Mouse (Mus musculus) forebrain, postnatal 0 days (tissue): ENCODE results near the gene Cep57l1. TPM values are rescaled to one million over a fixed set of nuclear protein-coding genes. Genes with fewer than 3 reads are reported as not detected.

ENCODE experiments used
- ATAC-seq: fragments of 200-750 bp; cut with Nextera tagmentation; 2 replicates; pipeline ENCODE4 v1.8.0; 2017; ENCODE audit warnings: mild to moderate bottlenecking, moderate library complexity
- DNase-seq: peaks from one replicate; pipeline ENCODE4 v3.0.0-alpha.2; 2015
- H3K27ac ChIP-seq: fragments of 300-500 bp; sonication (generic); 2 replicates; pipeline ENCODE4 v1.5.1; 2014; ENCODE audit warnings: low read depth, mild to moderate bottlenecking, antibody characterized with exemption, low read length, moderate library complexity, mixed read lengths
- H3K27me3 ChIP-seq: fragments of 300-500 bp; sonication (generic); 2 replicates; pipeline ENCODE4 v1.6.1; 2014; ENCODE audit warnings: mild to moderate bottlenecking, low read length, mixed read lengths; ENCODE audit not compliant: insufficient read depth
- H3K36me3 ChIP-seq: fragments of 300-500 bp; sonication (generic); 2 replicates; pipeline ENCODE4 v1.6.1; 2014; ENCODE audit warnings: mild to moderate bottlenecking, moderate library complexity; ENCODE audit not compliant: insufficient read depth
- H3K4me1 ChIP-seq: fragments of 300-500 bp; sonication (generic); 2 replicates; pipeline ENCODE4 v1.6.1; 2014; ENCODE audit warnings: antibody characterized with exemption; ENCODE audit not compliant: insufficient read depth
- H3K4me2 ChIP-seq: fragments of 300-500 bp; sonication (generic); 2 replicates; pipeline ENCODE4 v1.6.1; 2014; ENCODE audit warnings: low read depth, mild to moderate bottlenecking, moderate library complexity
- H3K4me3 ChIP-seq: fragments of 300-500 bp; sonication (generic); 2 replicates; pipeline ENCODE4 v1.5.1; 2014; ENCODE audit warnings: low read depth, low read length, mixed read lengths
- H3K9ac ChIP-seq: fragments of 300-500 bp; sonication (generic); 2 replicates; pipeline ENCODE4 v1.6.1; 2014; ENCODE audit warnings: mild to moderate bottlenecking
- H3K9me3 ChIP-seq: fragments of 300-500 bp; sonication (generic); 2 replicates; pipeline ENCODE4 v1.6.1; 2016; ENCODE audit warnings: low read length
- CTCF ChIP-seq: sonication (generic); IDR thresholded peaks from 2 replicates; pipeline ENCODE4 v1.5.1; 2016; ENCODE audit warnings: antibody characterized with exemption, control low read depth, low read depth
- WGBS: fragments of 180-500 bp; shearing (Covaris S2); extraction: QIAGEN DNeasy Blood & Tissue Kit; methylation state at CpG from one replicate; pipeline ENCODE4 v1.1.7; 2014; 5-methylcytosine and 5-hydroxymethylcytosine counted together
- polyA plus RNA-seq: library from polyadenylated mRNA; unstranded; fragments of >200 nt; fragmentation: Nextera tagmentation; extraction: Ambion mirVana; gene quantifications from 2 replicates; pipeline ENCODE4 v1.2.1, GENCODE M21; 2015
- total RNA-seq: library from RNA; depleted of rRNA; stranded (reverse); fragments of >200 nt; gene quantifications from 2 replicates; pipeline ENCODE4 v1.2.3, GENCODE M21; 2014

Gene Cep57l1
- total and polyA plus RNA-seq, 2 experiments from 2014 or later: 10.2 to 11.7 TPM

DNA sequence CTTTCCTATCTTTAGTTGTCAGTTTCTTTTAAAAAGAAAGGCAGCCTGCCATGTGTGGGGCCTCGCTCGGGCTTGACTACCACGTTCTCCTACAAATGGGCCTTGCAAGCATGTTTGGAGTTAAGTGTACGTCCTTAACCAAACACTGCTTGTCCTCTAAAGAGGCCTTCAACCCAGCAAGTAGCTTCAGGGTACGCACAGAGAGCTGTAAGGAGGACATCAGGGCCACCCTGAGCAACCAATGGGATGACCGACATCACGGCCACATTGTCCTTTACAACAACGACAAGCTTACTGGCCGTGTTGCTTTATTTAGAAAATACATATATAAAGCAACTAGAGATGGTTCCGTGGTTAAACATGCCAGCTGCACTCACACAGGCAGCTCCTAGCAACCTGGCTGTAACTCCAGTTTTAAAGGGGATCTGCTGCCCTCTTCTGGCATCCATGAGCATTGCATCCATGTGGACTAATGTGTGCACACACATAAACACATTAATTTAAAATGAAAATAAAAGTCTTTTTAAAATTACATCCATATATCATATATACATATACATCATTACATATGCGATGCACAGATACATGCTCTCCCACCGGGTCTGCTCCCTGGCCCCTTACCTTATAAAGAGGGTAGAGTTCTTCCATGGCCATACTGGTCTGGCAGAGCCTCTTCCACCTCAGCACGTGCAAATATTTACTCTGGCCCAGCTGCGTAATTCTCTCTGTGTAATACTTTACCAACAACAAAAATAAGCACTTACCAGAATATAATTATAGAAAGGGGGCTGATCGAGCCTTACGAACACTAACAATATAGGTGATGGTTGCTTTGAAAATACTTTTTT is 126.9 kb downstream of the Cep57l1 start:
- H3K27me3 ChIP-seq: no peaks in the 10 kb centered on the region

DNA sequence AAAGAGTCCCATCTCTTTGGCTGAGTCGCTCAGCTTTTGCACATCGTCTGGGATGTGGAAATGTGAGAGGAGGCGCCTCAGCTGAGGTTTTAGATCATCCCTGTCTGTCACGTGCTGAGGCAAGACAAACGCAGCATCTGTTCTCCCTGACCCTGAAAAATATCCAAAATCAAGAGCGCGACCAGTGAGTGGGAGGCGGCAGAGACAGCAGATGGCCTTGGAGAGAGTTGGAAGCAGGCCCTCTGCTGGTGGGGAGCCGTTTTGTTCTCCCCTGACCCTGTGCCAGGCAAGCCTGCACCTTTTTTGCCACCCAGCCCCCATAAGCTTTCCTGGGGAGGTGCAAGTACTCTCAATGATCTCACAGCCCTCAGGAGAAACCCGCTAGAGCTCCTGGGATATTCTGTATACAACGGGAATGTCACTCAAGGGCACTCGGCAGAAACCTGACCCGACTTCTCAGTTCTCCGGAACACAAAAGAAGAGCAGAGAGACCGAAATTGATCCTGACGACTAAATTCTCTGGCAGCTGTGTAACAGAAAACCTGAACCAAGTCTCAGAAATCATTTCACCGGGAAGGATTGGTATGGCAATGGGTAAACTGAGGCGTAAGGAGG is 130.8 kb downstream of the Cep57l1 start:
- whole genome bisulfite sequencing: 12% methylated on average over 18 of the region's 18 CpGs
- H3K4me1 ChIP-seq: 0 out of 2 replicates have a peak, but pooled peaks cover 3% of the 10 kb centered on the region
- peak overlapping the region; percentile 17 for H3K4me3 ChIP-seq
- TF ChIP-seq CTCF: peak; percentile 72
- no peaks in the 10 kb centered on the region for H3K36me3 ChIP-seq
- ATAC-seq (peak; percentile 69), DNase-seq (peak; percentile 74)
- H3K4me2 ChIP-seq: peak overlapping the region; percentile 39
- no peaks in the 10 kb centered on the region for H3K9me3 ChIP-seq
- H3K9ac ChIP-seq: 0 out of 2 replicates have a peak overlapping the region, but pooled peaks have one; percentile 28
- 0 out of 2 replicates have a peak overlapping the region, but pooled peaks have one; percentile 9 for H3K27ac ChIP-seq
- no peaks in the 10 kb centered on the region for H3K27me3 ChIP-seq

More for the DNA sequence above, 126.9 kb downstream of the Cep57l1 start:
- no peak overlapping the region for H3K4me3 ChIP-seq
- H3K9ac ChIP-seq: no peak overlapping the region
- ATAC-seq (peak; percentile 84), DNase-seq (peak; percentile 90)
- no peak overlapping the region for H3K4me2 ChIP-seq
- no peak overlapping the region for H3K27ac ChIP-seq
- no peaks in the 10 kb centered on the region for H3K36me3 ChIP-seq
- peak; percentile 90 for TF ChIP-seq CTCF
- WGBS: 39% methylated on average over 16 of the region's 16 CpGs
- H3K9me3 ChIP-seq: no peaks in the 10 kb centered on the region
- H3K4me1 ChIP-seq: 0 out of 2 replicates have a peak, but pooled peaks cover 3% of the 10 kb centered on the region

- H3K27ac ChIP-seq: no peak overlapping the region
- H3K36me3 ChIP-seq: no peaks in the 10 kb centered on the region
- DNase-seq (no peak), ATAC-seq (no peak)
- H3K27me3 ChIP-seq: no peaks in the 10 kb centered on the region
- 68% methylated on average over 8 of the region's 8 CpGs for WGBS
- H3K9ac ChIP-seq: no peak overlapping the region
- H3K4me1 ChIP-seq: 0 out of 2 replicates have a peak, but pooled peaks cover under 1% of the 10 kb centered on the region
- no peak overlapping the region for H3K4me2 ChIP-seq
- H3K4me3 ChIP-seq: no peak overlapping the region
- TF ChIP-seq CTCF: no peak
- H3K9me3 ChIP-seq: no peaks in the 10 kb centered on the region
Measured at GRCm38 (mm10) chr10:41677396-41677795, 132.3 kb downstream of the Cep57l1 start.

DNA sequence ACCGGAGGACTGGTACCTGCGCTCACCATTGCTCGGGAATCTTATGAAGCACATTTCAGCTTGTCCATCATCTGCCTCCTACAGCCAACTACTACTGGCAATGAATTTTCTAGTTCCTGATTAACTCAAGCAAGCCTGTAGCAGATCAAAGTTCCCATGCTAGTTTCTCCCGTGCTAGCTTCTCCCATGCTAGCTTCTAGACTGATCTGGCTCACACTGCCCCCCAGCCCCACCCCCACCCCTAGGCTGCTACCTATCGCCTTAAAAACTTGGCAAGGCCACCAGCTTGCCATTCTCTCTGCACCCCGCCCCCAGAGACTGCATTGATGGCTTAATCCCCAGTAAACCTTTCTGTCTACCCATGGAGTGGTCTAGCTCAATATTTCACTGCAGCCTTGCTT is 133.0 kb downstream of the Cep57l1 start:
- Histone ChIP-seq H3K4me1 (no peaks in the 10 kb centered on the region), H3K27me3 (no peaks in the 10 kb centered on the region), H3K4me3 (no peak overlapping the region), H3K36me3 (no peaks in the 10 kb centered on the region), H3K9me3 (no peaks in the 10 kb centered on the region), H3K9ac (no peak overlapping the region), H3K4me2 (no peak overlapping the region), H3K27ac (no peak overlapping the region)
- no peak for TF ChIP-seq CTCF
- 65% methylated on average over 6 of the region's 6 CpGs for WGBS
- no peak for ATAC-seq
- no peak for DNase-seq

GRCm38 (mm10) chr10:41675842-41676571 is 133.7 kb downstream of the Cep57l1 start:
- H3K4me1 ChIP-seq: no peaks in the 10 kb centered on the region
- H3K4me2 ChIP-seq: no peak overlapping the region
- no peak overlapping the region for H3K4me3 ChIP-seq
- ATAC-seq (no peak), DNase-seq (no peak)
- H3K9ac ChIP-seq: no peak overlapping the region
- 89% methylated on average over 6 of the region's 6 CpGs for WGBS
- no peaks in the 10 kb centered on the region for H3K27me3 ChIP-seq
- H3K36me3 ChIP-seq: no peaks in the 10 kb centered on the region
- no peak overlapping the region for H3K27ac ChIP-seq
- H3K9me3 ChIP-seq: no peaks in the 10 kb centered on the region
- no peak for TF ChIP-seq CTCF

- 82% methylated on average over 6 of the region's 6 CpGs for WGBS
- Histone ChIP-seq H3K27ac (no peak overlapping the region), H3K9ac (no peak overlapping the region), H3K4me3 (no peak overlapping the region), H3K4me2 (no peak overlapping the region), H3K27me3 (no peaks in the 10 kb centered on the region), H3K9me3 (no peaks in the 10 kb centered on the region), H3K36me3 (no peaks in the 10 kb centered on the region), H3K4me1 (no peaks in the 10 kb centered on the region)
- no peak for TF ChIP-seq CTCF
- DNase-seq (no peak), ATAC-seq (no peak)
Measured at GRCm38 (mm10) chr10:41675243-41675642, 134.4 kb downstream of the Cep57l1 start.
